Mouse (Mus musculus) embryonic facial prominence, embryonic 12.5 days (tissue): ENCODE measurements around the gene Oxsr1. TPM values are rescaled to one million over a fixed set of nuclear protein-coding genes. Genes with fewer than 3 reads are reported as not detected.

ENCODE experiments used
- ATAC-seq: fragments of 200-750 bp; cut with Nextera tagmentation; 2 replicates; pipeline ENCODE4 v1.8.0; 2017; ENCODE audit not compliant: insufficient number of reproducible peaks, insufficient read depth, low FRiP score, low TSS enrichment
- H3K27ac ChIP-seq: fragments of 300-500 bp; sonication (generic); 2 replicates; pipeline ENCODE4 v1.5.1; 2016; ENCODE audit warnings: mild to moderate bottlenecking
- H3K27me3 ChIP-seq: fragments of 300-500 bp; sonication (generic); 2 replicates; pipeline ENCODE4 v1.6.1; 2016; ENCODE audit warnings: mild to moderate bottlenecking, moderate library complexity
- H3K36me3 ChIP-seq: fragments of 300-500 bp; sonication (generic); 2 replicates; pipeline ENCODE4 v1.6.1; 2016; ENCODE audit warnings: mild to moderate bottlenecking
- H3K4me1 ChIP-seq: fragments of 300-500 bp; sonication (generic); 2 replicates; pipeline ENCODE4 v1.6.1; 2016
- H3K4me2 ChIP-seq: fragments of 300-500 bp; sonication (generic); replicated peaks from 2 replicates; pipeline ENCODE4 v1.6.1; 2016; ENCODE audit warnings: mild to moderate bottlenecking, moderate library complexity
- H3K4me3 ChIP-seq: fragments of 300-500 bp; sonication (generic); 2 replicates; pipeline ENCODE4 v1.5.1; 2016; ENCODE audit warnings: mild to moderate bottlenecking
- H3K9ac ChIP-seq: fragments of 300-500 bp; sonication (generic); 2 replicates; pipeline ENCODE4 v1.6.1; 2016; ENCODE audit warnings: mild to moderate bottlenecking, moderate library complexity
- H3K9me3 ChIP-seq: fragments of 300-500 bp; sonication (generic); 2 replicates; pipeline ENCODE4 v1.6.1; 2016; ENCODE audit warnings: mild to moderate bottlenecking, moderate library complexity
- WGBS: fragments of 180-500 bp; shearing (Covaris S2); methylation state at CpG from one replicate; pipeline ENCODE4 v1.1.7; 2016; 5-methylcytosine and 5-hydroxymethylcytosine counted together
- polyA plus RNA-seq: library from polyadenylated mRNA; unstranded; fragments of >200 nt; fragmentation: Nextera tagmentation; extraction: Ambion mirVana; gene quantifications from 2 replicates; pipeline ENCODE4 v1.2.1, GENCODE M21; 2016

The Oxsr1 gene
- polyA plus RNA-seq, 1 experiment from 2014 or later, result 18.0 TPM

DNA sequence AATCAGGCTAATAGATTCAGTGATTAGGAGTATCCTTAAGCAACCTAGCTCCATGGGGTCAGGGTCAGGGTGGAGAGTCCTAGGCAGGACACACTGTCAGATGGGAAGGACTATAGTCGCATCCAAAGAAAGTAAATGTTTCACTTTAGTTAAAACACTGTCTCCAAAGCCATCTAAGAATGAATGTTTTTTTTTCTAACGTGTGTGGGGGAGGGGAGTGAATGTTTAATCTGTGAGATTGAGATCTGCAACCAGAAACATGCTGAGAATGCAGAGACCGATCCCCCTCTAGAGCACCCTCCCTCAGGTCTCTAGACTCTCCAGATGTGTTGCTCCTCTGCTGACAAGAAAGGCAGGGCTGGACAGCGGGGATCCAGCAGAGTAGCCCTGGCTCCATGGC lies 115.1 kb downstream of the Oxsr1 start:
- H3K4me1 ChIP-seq, result no peaks in the 10 kb centered on the region
- WGBS, result 72% methylated on average over 4 of the region's 4 CpGs
- H3K36me3 ChIP-seq, result no peaks in the 10 kb centered on the region
- H3K4me3 ChIP-seq, result no peak overlapping the region
- no peak for ATAC-seq
- H3K9me3 ChIP-seq, result peaks cover 18% of the 10 kb centered on the region; the same call in 1 of the 2 replicates
- H3K27me3 ChIP-seq, result no peaks in the 10 kb centered on the region
- H3K4me2 ChIP-seq, result no peak overlapping the region
- no peak overlapping the region for H3K27ac ChIP-seq
- no peak overlapping the region for H3K9ac ChIP-seq

DNA sequence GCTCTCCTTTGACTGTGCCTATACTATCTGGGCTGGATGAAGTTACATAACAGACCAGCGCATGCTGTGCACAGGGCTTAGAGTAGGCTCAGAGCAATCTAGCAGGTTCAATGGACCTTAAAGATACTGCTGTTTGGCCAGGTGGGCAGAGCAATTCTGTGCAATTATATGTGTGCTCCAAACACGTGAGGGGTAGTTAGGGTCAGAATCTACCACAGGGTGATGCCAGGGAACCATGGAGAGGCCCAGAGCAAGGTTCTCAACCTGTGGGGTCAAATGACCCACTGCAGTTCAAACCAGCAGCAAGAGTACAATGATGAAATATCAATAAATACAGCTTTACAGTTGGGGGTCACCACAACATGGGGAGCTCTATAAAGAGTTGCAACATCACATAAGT lies 115.6 kb downstream of the Oxsr1 start:
- H3K27ac ChIP-seq, result no peak overlapping the region
- H3K9ac ChIP-seq, result no peak overlapping the region
- WGBS, result 81% methylated on average over 2 of the region's 2 CpGs
- H3K9me3 ChIP-seq, result peaks cover 18% of the 10 kb centered on the region; the same call in 1 of the 2 replicates
- H3K4me3 ChIP-seq, result no peak overlapping the region
- H3K27me3 ChIP-seq, result no peaks in the 10 kb centered on the region
- no peaks in the 10 kb centered on the region for H3K4me1 ChIP-seq
- H3K36me3 ChIP-seq, result no peaks in the 10 kb centered on the region
- no peak for ATAC-seq
- no peak overlapping the region for H3K4me2 ChIP-seq

DNA sequence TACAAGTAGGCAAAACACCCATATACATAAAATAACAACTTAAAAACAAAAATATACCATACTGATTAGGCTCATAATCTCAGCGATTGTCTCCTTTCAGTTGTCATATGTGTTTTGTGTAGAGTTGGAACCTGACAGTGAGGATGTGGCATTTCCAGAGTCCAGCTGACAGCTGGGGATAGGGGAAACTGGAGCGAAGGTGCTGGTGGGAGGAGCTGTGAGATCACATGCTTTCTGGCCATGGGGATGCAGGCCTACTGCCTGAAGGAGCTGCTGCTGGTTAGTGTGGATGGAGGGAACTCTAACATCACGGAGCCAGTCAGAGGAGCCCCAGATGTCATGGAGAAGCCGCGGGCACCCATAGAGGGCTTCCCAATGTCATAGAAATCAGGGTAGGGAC lies 116.5 kb downstream of the Oxsr1 start:
- H3K9me3 ChIP-seq, result peaks cover 18% of the 10 kb centered on the region; the same call in 1 of the 2 replicates
- no peak overlapping the region for H3K9ac ChIP-seq
- no peak for ATAC-seq
- H3K27me3 ChIP-seq, result no peaks in the 10 kb centered on the region
- no peak overlapping the region for H3K27ac ChIP-seq
- H3K4me1 ChIP-seq, result no peaks in the 10 kb centered on the region
- H3K4me3 ChIP-seq, result no peak overlapping the region
- no peaks in the 10 kb centered on the region for H3K36me3 ChIP-seq
- WGBS, result 86% methylated on average over 5 of the region's 5 CpGs
- no peak overlapping the region for H3K4me2 ChIP-seq

DNA sequence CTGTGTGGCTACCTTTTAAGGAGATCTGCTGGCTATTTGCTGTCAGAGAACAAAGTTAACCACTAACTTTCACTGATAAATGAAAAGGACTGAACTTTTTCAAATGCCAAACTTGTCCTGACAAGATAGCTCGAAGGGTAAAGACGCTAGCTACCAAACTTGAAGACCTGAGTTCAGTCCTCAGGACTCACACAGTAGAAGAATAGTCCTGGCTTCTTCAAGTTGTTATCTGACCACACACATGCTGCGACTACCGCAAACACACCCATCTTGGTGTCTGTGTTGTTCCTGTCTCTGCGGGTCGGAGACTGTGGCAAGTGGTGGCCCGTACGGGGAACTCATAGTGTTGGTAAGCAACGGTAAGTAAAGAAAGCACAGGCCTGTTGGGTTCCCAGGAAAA lies 118.6 kb downstream of the Oxsr1 start:
- H3K9ac ChIP-seq, result no peak overlapping the region
- no peak overlapping the region for H3K27ac ChIP-seq
- no peak overlapping the region for H3K4me2 ChIP-seq
- H3K36me3 ChIP-seq, result no peaks in the 10 kb centered on the region
- ATAC-seq, result no peak
- H3K4me3 ChIP-seq, result no peak overlapping the region
- peaks cover 18% of the 10 kb centered on the region; the same call in 1 of the 2 replicates for H3K9me3 ChIP-seq
- no peaks in the 10 kb centered on the region for H3K27me3 ChIP-seq
- H3K4me1 ChIP-seq, result no peaks in the 10 kb centered on the region
- 93% methylated on average over 9 of the region's 9 CpGs for WGBS

DNA sequence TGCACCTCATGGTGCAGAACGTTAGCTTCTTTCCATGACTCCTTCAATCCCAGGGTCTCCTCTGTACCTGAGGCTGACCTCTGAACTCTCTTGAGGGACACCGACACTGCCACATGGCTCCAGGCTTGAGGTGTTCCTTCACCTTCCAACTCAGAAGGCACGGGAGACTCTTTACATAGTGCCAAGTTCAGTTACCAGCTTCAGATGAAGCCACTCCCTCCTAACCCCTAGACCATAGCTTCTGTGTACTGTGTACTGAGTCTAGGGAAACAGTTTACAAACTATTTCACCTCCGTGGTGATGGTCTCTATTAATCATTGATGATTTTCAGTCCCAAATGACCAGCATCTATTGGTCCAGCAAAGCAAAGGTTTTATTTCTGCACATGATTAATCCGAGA lies 120.6 kb downstream of the Oxsr1 start:
- Histone ChIP-seq H3K4me3 (no peak overlapping the region), H3K4me1 (no peaks in the 10 kb centered on the region), H3K36me3 (no peaks in the 10 kb centered on the region), H3K9ac (no peak overlapping the region), H3K9me3 (peaks cover 18% of the 10 kb centered on the region; the same call in 1 of the 2 replicates), H3K27me3 (no peaks in the 10 kb centered on the region), H3K27ac (no peak overlapping the region), H3K4me2 (no peak overlapping the region)
- no peak for ATAC-seq
- 87% methylated on average over 5 of the region's 5 CpGs for WGBS

DNA sequence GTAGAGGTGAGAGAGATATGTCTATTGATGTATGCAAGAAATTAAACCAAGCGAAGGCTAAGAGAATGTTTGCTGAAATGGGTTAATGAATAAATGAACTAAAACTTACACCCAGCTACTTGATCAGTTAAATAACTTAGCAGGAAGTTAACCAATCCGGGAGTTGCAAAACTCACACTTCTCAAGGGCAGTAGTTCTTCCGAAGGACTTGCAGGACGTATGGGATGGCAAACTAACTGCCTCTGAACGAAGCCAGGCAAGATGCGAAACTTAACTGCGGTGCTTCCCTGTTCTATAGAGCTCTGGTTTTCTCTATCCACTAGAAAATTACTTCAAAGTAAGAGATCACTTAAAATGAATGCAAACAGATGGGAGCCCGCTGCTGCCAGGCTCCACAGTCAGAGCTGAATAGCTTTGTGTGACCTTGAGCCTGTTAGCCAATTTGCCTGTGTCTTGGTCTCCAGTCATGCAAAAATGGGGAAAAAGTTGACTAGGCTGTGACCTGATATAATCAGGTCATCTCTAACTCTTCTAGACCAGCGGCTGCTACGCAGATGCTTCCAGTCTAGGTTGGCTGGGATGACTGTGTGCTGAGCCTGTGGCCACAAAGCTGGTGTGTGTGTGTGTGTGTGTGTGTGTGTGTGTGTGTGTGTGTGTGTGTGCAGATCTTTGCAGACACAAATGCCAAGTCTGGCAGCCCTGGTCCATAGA lies 122.9 kb downstream of the Oxsr1 start:
- H3K27me3 ChIP-seq, result no peaks in the 10 kb centered on the region
- H3K36me3 ChIP-seq, result no peaks in the 10 kb centered on the region
- no peak overlapping the region for H3K4me3 ChIP-seq
- WGBS, result 63% methylated on average over 10 of the region's 10 CpGs
- H3K4me2 ChIP-seq, result no peak overlapping the region
- no peaks in the 10 kb centered on the region for H3K4me1 ChIP-seq
- H3K9ac ChIP-seq, result no peak overlapping the region
- peaks cover 12% of the 10 kb centered on the region; the same call in 1 of the 2 replicates for H3K9me3 ChIP-seq
- H3K27ac ChIP-seq, result no peak overlapping the region
- ATAC-seq, result no peak

DNA sequence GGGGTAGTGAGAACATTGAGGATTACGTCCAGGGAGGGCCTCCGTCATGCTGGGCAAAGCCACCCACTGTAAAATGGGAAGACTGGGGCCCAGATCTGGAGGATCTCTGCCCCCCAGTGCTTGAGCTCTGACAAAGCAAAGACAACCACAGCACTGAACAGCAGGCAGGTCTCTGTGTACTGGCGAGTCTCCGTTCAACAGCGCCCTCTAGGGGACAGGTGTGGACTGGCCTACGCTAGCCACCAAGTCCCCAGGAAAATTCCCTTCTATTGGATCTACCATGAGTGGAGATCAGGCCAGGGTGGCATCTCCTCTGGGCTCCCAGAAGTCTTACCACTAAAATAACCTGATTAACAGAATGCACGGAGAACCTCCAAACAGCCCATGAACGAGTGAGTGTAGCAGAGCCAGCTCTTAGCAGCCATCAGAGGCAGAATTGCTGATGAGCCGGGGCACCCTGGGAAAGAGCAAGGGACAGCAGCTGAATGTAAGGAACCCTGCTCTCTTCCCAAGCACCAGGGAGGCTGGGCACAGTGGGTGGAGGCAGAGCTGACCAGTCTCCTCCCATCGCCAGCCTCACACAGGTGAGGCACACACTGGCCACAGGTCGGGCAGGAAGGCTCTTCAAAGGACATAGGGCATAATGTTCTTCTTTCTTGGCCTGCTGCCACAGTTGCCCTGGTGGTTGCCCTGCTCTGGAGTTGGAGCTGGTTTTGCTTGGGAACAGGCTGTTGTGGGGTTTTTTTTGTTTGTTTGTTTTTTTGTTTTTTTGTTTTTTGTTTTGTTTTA lies 129.8 kb downstream of the Oxsr1 start:
- H3K27ac ChIP-seq, result no peak overlapping the region
- H3K4me1 ChIP-seq, result no peaks in the 10 kb centered on the region
- H3K9me3 ChIP-seq, result no peaks in the 10 kb centered on the region
- H3K9ac ChIP-seq, result no peak overlapping the region
- no peak overlapping the region for H3K4me2 ChIP-seq
- H3K4me3 ChIP-seq, result no peak overlapping the region
- H3K36me3 ChIP-seq, result no peaks in the 10 kb centered on the region
- no peaks in the 10 kb centered on the region for H3K27me3 ChIP-seq
- ATAC-seq, result no peak
- whole genome bisulfite sequencing, result 34% methylated on average over 11 of the region's 11 CpGs

Other genes with a start within 250 kb of the Oxsr1 start
- gene Plcd1, start 228.9 kb downstream of the Oxsr1 start, polyA plus RNA-seq, result 26.6 and 27.8 TPM in 2 replicates
- gene Dlec1, start 219.9 kb downstream of the Oxsr1 start, polyA plus RNA-seq, result 1.5 and 1.7 TPM in 2 replicates
- gene Acaa1b, start 165.3 kb downstream of the Oxsr1 start, polyA plus RNA-seq, result 2.3 and 3.0 TPM in 2 replicates
- gene Gm47289, start 163.3 kb downstream of the Oxsr1 start, polyA plus RNA-seq, result not detected in 2 replicates
- not detected in 2 replicates for gene Slc22a13, start 113.3 kb downstream of the Oxsr1 start, polyA plus RNA-seq
- 93.7 and 97.8 TPM in 2 replicates for gene Acaa1a, start 17.2 kb upstream of the Oxsr1 start, polyA plus RNA-seq
- gene Myd88, start 19.0 kb upstream of the Oxsr1 start, polyA plus RNA-seq, result 11.6 and 11.8 TPM in 2 replicates
- gene Xylb, start 35.0 kb upstream of the Oxsr1 start, polyA plus RNA-seq, result 6.6 and 6.7 TPM in 2 replicates
- not detected in 2 replicates for gene Slc22a14, start 43.1 kb upstream of the Oxsr1 start, polyA plus RNA-seq
- gene Acvr2b, start 79.7 kb upstream of the Oxsr1 start, polyA plus RNA-seq, result 44.5 and 52.2 TPM in 2 replicates
- gene Exog, start 122.5 kb upstream of the Oxsr1 start, polyA plus RNA-seq, result 45.6 and 48.3 TPM in 2 replicates